Mouse (Mus musculus): ENCODE measurements at regions not wholly inside any gene's neighbourhood (a gene's known extent, or its start where the extent isn't known, plus 50 kb on each side); places are given as distances from the start of the nearest gene placed in this dataset.

- no peak overlapping the region for H3K4me3 ChIP-seq (replicated peaks)
- H3K4me2 ChIP-seq = no peak overlapping the region
- peaks cover 7% of the 10 kb centered on the region for H3K4me1 ChIP-seq
- no peaks in the 10 kb centered on the region for H3K9me3 ChIP-seq (replicated peaks)
- no peaks in the 10 kb centered on the region for H3K36me3 ChIP-seq
- ATAC-seq (ENCODE audit: low FRiP score) = peak; percentile 45; the same call in 1 of the 2 replicates
- 38% methylated on average over 9 of the region's 9 CpGs for WGBS
- H3K9ac ChIP-seq (replicated peaks) = no peak overlapping the region
- 0 out of 2 replicates have a peak overlapping the region, but pooled peaks have one; percentile 24 for H3K27ac ChIP-seq (replicated peaks)
- H3K27me3 ChIP-seq (replicated peaks) = no peaks in the 10 kb centered on the region
Observed at GRCm38 (mm10) chr3:50992581-50993313, 231.5 kb upstream of the Noct start.

- no peak overlapping the region for H3K4me3 ChIP-seq (replicated peaks)
- H3K9me3 ChIP-seq (replicated peaks) = no peaks in the 10 kb centered on the region
- no peak for ATAC-seq (ENCODE audit: low FRiP score)
- peaks cover 7% of the 10 kb centered on the region; the same call in 1 of the 2 replicates for H3K4me1 ChIP-seq
- no peaks in the 10 kb centered on the region for H3K27me3 ChIP-seq (replicated peaks)
- WGBS = 85% methylated on average over 3 of the region's 3 CpGs
- no peak overlapping the region for H3K27ac ChIP-seq (replicated peaks)
- no peak overlapping the region for H3K9ac ChIP-seq (replicated peaks)
- H3K4me2 ChIP-seq = no peak overlapping the region
- H3K36me3 ChIP-seq = no peaks in the 10 kb centered on the region
Observed at GRCm38 (mm10) chr3:50999745-51000144, 224.5 kb upstream of the Noct start.

GRCm38 (mm10) chr3:51000938-51001337, 223.3 kb upstream of the Noct start:
- H3K36me3 ChIP-seq = no peaks in the 10 kb centered on the region
- H3K4me1 ChIP-seq = peaks cover 7% of the 10 kb centered on the region; the same call in 1 of the 2 replicates
- no peak overlapping the region for H3K27ac ChIP-seq (replicated peaks)
- no peak overlapping the region for H3K4me3 ChIP-seq (replicated peaks)
- no peak for ATAC-seq (ENCODE audit: low FRiP score)
- H3K27me3 ChIP-seq (replicated peaks) = no peaks in the 10 kb centered on the region
- no peaks in the 10 kb centered on the region for H3K9me3 ChIP-seq (replicated peaks)
- 87% methylated on average over 7 of the region's 7 CpGs for WGBS
- H3K9ac ChIP-seq (replicated peaks) = no peak overlapping the region
- H3K4me2 ChIP-seq = no peak overlapping the region

- Histone ChIP-seq H3K4me3 (replicated peaks) (no peak overlapping the region), H3K4me1 (peaks cover 7% of the 10 kb centered on the region; the same call in 1 of the 2 replicates), H3K9ac (replicated peaks) (no peak overlapping the region), H3K36me3 (no peaks in the 10 kb centered on the region), H3K9me3 (replicated peaks) (no peaks in the 10 kb centered on the region), H3K27ac (replicated peaks) (no peak overlapping the region), H3K27me3 (replicated peaks) (no peaks in the 10 kb centered on the region), H3K4me2 (no peak overlapping the region)
- ATAC-seq (ENCODE audit: low FRiP score) = no peak; the same call in 1 of the 2 replicates
- WGBS = 28% methylated on average over 6 of the region's 6 CpGs
Observed at GRCm38 (mm10) chr3:51002662-51003061, 221.6 kb upstream of the Noct start.

- WGBS = 38% methylated on average over 8 of the region's 8 CpGs
- Histone ChIP-seq H3K4me3 (replicated peaks) (no peak overlapping the region), H3K9me3 (replicated peaks) (no peaks in the 10 kb centered on the region), H3K27me3 (replicated peaks) (no peaks in the 10 kb centered on the region), H3K4me1 (peaks cover 7% of the 10 kb centered on the region; the same call in 1 of the 2 replicates), H3K27ac (replicated peaks) (no peak overlapping the region), H3K4me2 (no peak overlapping the region), H3K36me3 (no peaks in the 10 kb centered on the region), H3K9ac (replicated peaks) (no peak overlapping the region)
- 0 out of 2 replicates have a peak, but pooled peaks have one; percentile 28 for ATAC-seq (ENCODE audit: low FRiP score)
Observed at GRCm38 (mm10) chr3:51003506-51004170, 220.6 kb upstream of the Noct start.

- Histone ChIP-seq H3K9me3 (replicated peaks) (no peaks in the 10 kb centered on the region), H3K27ac (replicated peaks) (no peak overlapping the region), H3K4me3 (replicated peaks) (no peak overlapping the region), H3K4me2 (no peak overlapping the region), H3K36me3 (no peaks in the 10 kb centered on the region), H3K27me3 (replicated peaks) (no peaks in the 10 kb centered on the region), H3K9ac (replicated peaks) (no peak overlapping the region), H3K4me1 (peaks cover 7% of the 10 kb centered on the region; the same call in 1 of the 2 replicates)
- no peak for ATAC-seq (ENCODE audit: low FRiP score)
- 66% methylated on average over 1 of the region's 1 CpGs for WGBS
Observed at GRCm38 (mm10) chr3:51004216-51004615, 220.0 kb upstream of the Noct start.

GRCm38 (mm10) chr3:51009098-51009497, 215.1 kb upstream of the Noct start:
- WGBS = 83% methylated on average over 5 of the region's 5 CpGs
- Histone ChIP-seq H3K4me1 (no peaks in the 10 kb centered on the region), H3K27ac (replicated peaks) (no peak overlapping the region), H3K4me3 (replicated peaks) (no peak overlapping the region), H3K36me3 (no peaks in the 10 kb centered on the region), H3K9me3 (replicated peaks) (no peaks in the 10 kb centered on the region), H3K27me3 (replicated peaks) (no peaks in the 10 kb centered on the region), H3K9ac (replicated peaks) (no peak overlapping the region), H3K4me2 (no peak overlapping the region)
- ATAC-seq (ENCODE audit: low FRiP score) = no peak

GRCm38 (mm10) chr3:51019650-51020346, 204.4 kb upstream of the Noct start:
- no peak overlapping the region for H3K4me3 ChIP-seq (replicated peaks)
- no peaks in the 10 kb centered on the region for H3K4me1 ChIP-seq
- no peak overlapping the region for H3K27ac ChIP-seq (replicated peaks)
- H3K27me3 ChIP-seq (replicated peaks) = no peaks in the 10 kb centered on the region
- no peak overlapping the region for H3K9ac ChIP-seq (replicated peaks)
- 44% methylated on average over 10 of the region's 10 CpGs for WGBS
- no peak for ATAC-seq (ENCODE audit: low FRiP score)
- no peak overlapping the region for H3K4me2 ChIP-seq
- H3K9me3 ChIP-seq (replicated peaks) = no peaks in the 10 kb centered on the region
- H3K36me3 ChIP-seq = no peaks in the 10 kb centered on the region

GRCm38 (mm10) chr3:51024655-51025054, 199.6 kb upstream of the Noct start:
- WGBS = 26% methylated on average over 6 of the region's 6 CpGs
- Histone ChIP-seq H3K9ac (replicated peaks) (no peak overlapping the region), H3K36me3 (no peaks in the 10 kb centered on the region), H3K27ac (replicated peaks) (no peak overlapping the region), H3K4me2 (no peak overlapping the region), H3K4me1 (no peaks in the 10 kb centered on the region), H3K27me3 (replicated peaks) (no peaks in the 10 kb centered on the region), H3K4me3 (replicated peaks) (no peak overlapping the region), H3K9me3 (replicated peaks) (no peaks in the 10 kb centered on the region)
- no peak for ATAC-seq (ENCODE audit: low FRiP score)

- Histone ChIP-seq H3K9ac (replicated peaks) (no peak overlapping the region), H3K4me3 (replicated peaks) (no peak overlapping the region), H3K27me3 (replicated peaks) (no peaks in the 10 kb centered on the region), H3K9me3 (replicated peaks) (no peaks in the 10 kb centered on the region), H3K4me1 (peaks cover under 1% of the 10 kb centered on the region; the same call in 1 of the 2 replicates), H3K36me3 (no peaks in the 10 kb centered on the region), H3K4me2 (no peak overlapping the region), H3K27ac (replicated peaks) (no peak overlapping the region)
- ATAC-seq (ENCODE audit: low FRiP score) = no peak
- WGBS = 88% methylated on average over 8 of the region's 8 CpGs
Observed at GRCm38 (mm10) chr3:51031821-51032220, 192.4 kb upstream of the Noct start.

- Histone ChIP-seq H3K4me3 (replicated peaks) (no peak overlapping the region), H3K9me3 (replicated peaks) (no peaks in the 10 kb centered on the region), H3K27me3 (replicated peaks) (no peaks in the 10 kb centered on the region), H3K4me1 (peaks cover 3% of the 10 kb centered on the region; the same call in 1 of the 2 replicates), H3K27ac (replicated peaks) (no peak overlapping the region), H3K9ac (replicated peaks) (no peak overlapping the region), H3K4me2 (no peak overlapping the region), H3K36me3 (no peaks in the 10 kb centered on the region)
- ATAC-seq (ENCODE audit: low FRiP score) = no peak
- WGBS = 93% methylated on average over 2 of the region's 2 CpGs
Observed at GRCm38 (mm10) chr3:51033292-51033691, 191.0 kb upstream of the Noct start.
